12 mouse cellular contexts compared by ENCODE assay signal in the genomic region with DNA sequence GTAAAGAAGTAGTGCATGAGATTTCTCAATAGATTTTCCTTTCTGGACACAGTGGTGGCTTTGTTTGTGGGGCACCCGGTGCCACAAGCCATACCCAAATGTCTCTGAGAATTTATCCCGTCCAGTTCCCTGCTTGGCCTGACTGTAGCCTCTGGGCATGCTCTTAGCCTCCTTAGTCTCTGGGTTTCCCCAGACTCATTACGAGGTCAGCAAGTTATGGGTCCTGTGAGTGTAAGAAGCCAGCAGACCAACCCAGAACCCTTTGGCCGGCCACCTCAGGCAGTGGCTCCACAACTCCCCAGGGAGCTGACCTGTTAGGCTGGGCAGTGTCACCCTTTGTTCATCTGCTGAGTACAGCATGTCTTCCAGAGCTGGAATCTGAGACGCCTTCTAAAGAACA. TPM values are rescaled to one million over a fixed set of nuclear protein-coding genes. Genes with fewer than 3 reads are reported as not detected.
DNase-seq lines count a peak whose midpoint lies in the region; ATAC-seq and TF ChIP-seq lines count a peak whose summit lies in the region.
"Had no signal": no experiment of that assay in that cellular context is flagged by ENCODE, and none has a peak within 500 bp of the region (broad histone marks: within the 10 kb centered on the region; RNA-seq: fewer than 3 reads in every experiment).

No protein-coding gene starts in this region.

- TF ChIP-seq EP300 in liver, postnatal 0 days (IDR thresholded peaks at IDR 0.05; ENCODE audit: low read depth): no peak

- no peak for TF ChIP-seq CTCF in liver, adult 2 months (IDR thresholded peaks at IDR 0.05; ENCODE audit: low read depth, low read length)
- no peak for TF ChIP-seq CTCF in liver, postnatal 0 days (IDR thresholded peaks at IDR 0.05; ENCODE audit: low read depth)

- no peak overlapping the region for H3K4me3 ChIP-seq in heart, embryonic 11.5 days (ENCODE audit: low read depth, low read length)
- H3K4me3 ChIP-seq in liver, adult 2 months (ENCODE audit: insufficient read depth, low read depth, low read length): peak overlapping the region; percentile 28; the same call in 1 of the 2 replicates
- H3K4me3 ChIP-seq in liver, postnatal 0 days (ENCODE audit: low read depth, low read length): no peak overlapping the region
- H3K4me3 ChIP-seq: heart, embryonic 10.5 days; limb, embryonic 15.5 days had no signal

- WGBS in heart, embryonic 11.5 days (ENCODE audit: insufficient replicate concordance): 70% methylated on average over 5 of the region's 5 CpGs
- WGBS in liver, adult 2 months: 64% methylated on average over 5 of the region's 5 CpGs
- WGBS in liver, postnatal 0 days (ENCODE audit: insufficient replicate concordance): 74% methylated on average over 5 of the region's 5 CpGs

- peak; percentile 94 for DNase-seq in heart, adult 11 months
- DNase-seq in liver, adult 2 months (ENCODE audit: extremely low read depth, low read depth, low spot score): no peak
- no peak for DNase-seq in liver, postnatal 0 days
- peak; percentile 61 for DNase-seq in fibroblast of lung, adult 2 months (ENCODE audit: low read depth)
- peak; percentile 28 for DNase-seq in mesoderm, embryonic 11.5 days (ENCODE audit: low read depth, low spot score)
- DNase-seq in yolk sac, embryonic 10.5 days (ENCODE audit: low spot score): no peak
- DNase-seq in heart, postnatal 36 days: no peak
- DNase-seq: right cerebral cortex, postnatal 25 days had no signal

- H3K27me3 ChIP-seq in heart, embryonic 11.5 days (ENCODE audit: control insufficient read depth, insufficient read depth, low read length): no peaks in the 10 kb centered on the region
- H3K27me3 ChIP-seq in liver, adult 2 months (ENCODE audit: control insufficient read depth, insufficient read depth, low read length): no peaks in the 10 kb centered on the region
- H3K27me3 ChIP-seq in liver, postnatal 0 days (ENCODE audit: insufficient read depth, low read length): no peaks in the 10 kb centered on the region
- H3K27me3 ChIP-seq: limb, embryonic 15.5 days had no signal

- no peaks in the 10 kb centered on the region for H3K4me1 ChIP-seq in heart, embryonic 11.5 days (ENCODE audit: control insufficient read depth, insufficient read depth, low read length)
- peaks cover 4% of the 10 kb centered on the region for H3K4me1 ChIP-seq in liver, adult 2 months (ENCODE audit: control insufficient read depth, insufficient read depth, low read length)
- H3K4me1 ChIP-seq in liver, postnatal 0 days (ENCODE audit: insufficient read depth): no peaks in the 10 kb centered on the region
- H3K4me1 ChIP-seq: heart, embryonic 10.5 days had no signal

- no peak for ATAC-seq in heart, embryonic 11.5 days (replicated peaks; ENCODE audit: insufficient number of reproducible peaks, low FRiP score, low TSS enrichment)
- no peak for ATAC-seq in liver, postnatal 0 days

- no peaks in the 10 kb centered on the region for H3K36me3 ChIP-seq in heart, embryonic 11.5 days (ENCODE audit: control insufficient read depth, insufficient read depth, low read length)
- peaks cover 2% of the 10 kb centered on the region; the same call in 1 of the 2 replicates for H3K36me3 ChIP-seq in liver, adult 2 months (ENCODE audit: control insufficient read depth, insufficient read depth, low read length)
- H3K36me3 ChIP-seq in liver, postnatal 0 days (replicated peaks; ENCODE audit: insufficient read depth, low read length): no peaks in the 10 kb centered on the region
- H3K36me3 ChIP-seq: heart, embryonic 10.5 days; limb, embryonic 15.5 days had no signal

- H3K9me3 ChIP-seq in heart, embryonic 11.5 days (replicated peaks; ENCODE audit: control insufficient read depth, low read length): no peaks in the 10 kb centered on the region
- H3K9me3 ChIP-seq in liver, postnatal 0 days (ENCODE audit: low read length): no peaks in the 10 kb centered on the region
- H3K9me3 ChIP-seq: heart, embryonic 10.5 days; limb, embryonic 15.5 days had no signal

- intact Hi-C loops in heart, postnatal 36 days (cut with DNase I): no loop called here

- H3K79me2 ChIP-seq in liver, adult 2 months (ENCODE audit: control insufficient read depth, insufficient read depth, low read length): peaks cover 3% of the 10 kb centered on the region; the same call in 1 of the 2 replicates

- no peak overlapping the region for H3K27ac ChIP-seq in heart, embryonic 11.5 days (ENCODE audit: low read depth, low read length)
- peak overlapping the region; percentile 58 for H3K27ac ChIP-seq in liver, adult 2 months (replicated peaks; ENCODE audit: insufficient read depth, low read depth, low read length)
- H3K27ac ChIP-seq in liver, postnatal 0 days (ENCODE audit: low read depth): no peak overlapping the region
- H3K27ac ChIP-seq: heart, embryonic 10.5 days; hindbrain, embryonic 14.5 days; limb, embryonic 15.5 days had no signal

- H3K4me2 ChIP-seq in heart, embryonic 11.5 days: no peak overlapping the region
- no peak overlapping the region for H3K4me2 ChIP-seq in liver, postnatal 0 days (ENCODE audit: low read depth, low read length)
- H3K4me2 ChIP-seq: hindbrain, embryonic 14.5 days; limb, embryonic 15.5 days had no signal

- TF ChIP-seq POLR2A in liver, adult 2 months (IDR thresholded peaks at IDR 0.05; ENCODE audit: extremely low read depth, insufficient read depth, low read length): no peak

- no peak overlapping the region for H3K9ac ChIP-seq in heart, embryonic 11.5 days (ENCODE audit: low read depth, low read length)
- peak overlapping the region; percentile 65 for H3K9ac ChIP-seq in liver, adult 2 months (ENCODE audit: low read depth, low read length)
- H3K9ac ChIP-seq in liver, postnatal 0 days (replicated peaks): no peak overlapping the region
- H3K9ac ChIP-seq: hindbrain, embryonic 14.5 days; limb, embryonic 15.5 days had no signal

RNA-seq across cellular contexts. Expression of gene Ehd3, which starts 7.6 kb away (rescaled TPM):
- polyA plus RNA-seq in heart, embryonic 11.5 days (2014; fragmentation: Nextera tagmentation; extraction: Ambion mirVana): 3.8 and 4.4 TPM in 2 replicates
- 37.5 and 40.6 TPM in 2 replicates for total RNA-seq in liver, adult 2 months (2014; rRNA removed)
- polyA plus RNA-seq in liver, adult 2 months (2012; rRNA removed): 26.0 and 30.6 TPM in 2 replicates
- 22.5 and 23.7 TPM in 2 replicates for polyA plus RNA-seq in liver, postnatal 0 days (2015; fragmentation: Nextera tagmentation; extraction: Ambion mirVana)
- total RNA-seq in heart, postnatal 36 days (2021): 1 to 10 TPM; 3.0 to 3.2 TPM

Comparison
In these comparisons a context has a peak if more than half of its experiments do, and no peak if none do; other contexts are left out.
1. DNase-seq: peak in heart, adult 11 months (single experiment), fibroblast of lung, adult 2 months (single experiment) and mesoderm, embryonic 11.5 days (single experiment); none in liver, adult 2 months (single experiment), liver, postnatal 0 days (single experiment), yolk sac, embryonic 10.5 days (single experiment) and heart, postnatal 36 days (0 of 2).